Mouse (Mus musculus): ENCODE data around the gene Arid4a.

The Arid4a gene

DNA sequence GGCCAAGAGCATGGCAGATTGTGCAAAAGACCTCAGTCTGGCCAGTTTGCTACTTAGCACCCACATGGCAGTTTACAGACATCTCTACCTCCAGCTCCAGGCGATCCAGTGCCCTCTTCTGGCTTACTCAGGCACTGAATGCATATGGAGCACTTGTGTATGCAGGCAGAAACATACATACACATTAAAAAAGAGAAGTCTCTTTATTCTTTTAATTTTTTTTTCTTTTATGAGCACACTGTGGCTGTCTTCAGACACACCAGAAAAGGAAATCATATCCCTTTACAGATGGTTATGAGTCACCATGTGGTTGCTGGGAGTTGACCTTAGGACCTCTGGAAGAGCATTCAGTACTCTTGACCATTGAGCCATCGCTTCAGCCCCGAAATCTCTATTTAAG is 35.3 kb downstream of the Arid4a start:
- TF ChIP-seq CTCF (conservative IDR thresholded peaks at IDR 0.05; ENCODE audit: low read length) (peak; percentile 43), POU5F1 (IDR thresholded peaks at IDR 0.05; ENCODE audit: borderline replicate concordance, low read length) (no peak), NANOG (IDR thresholded peaks at IDR 0.05; ENCODE audit: borderline replicate concordance, low read length) (no peak)

GRCm38 (mm10) chr12:71052341-71052995 is 36.7 kb downstream of the Arid4a start:
- TF ChIP-seq POU5F1 (IDR thresholded peaks at IDR 0.05; ENCODE audit: borderline replicate concordance, low read length) (no peak), CTCF (conservative IDR thresholded peaks at IDR 0.05; ENCODE audit: low read length) (no peak), NANOG (IDR thresholded peaks at IDR 0.05; ENCODE audit: borderline replicate concordance, low read length) (no peak)
- H3K27me3 ChIP-seq (ENCODE audit: insufficient read depth, low read length), result no peaks in the 10 kb centered on the region
- peaks cover 28% of the 10 kb centered on the region for H3K36me3 ChIP-seq (ENCODE audit: insufficient read depth, low read length)
- H3K4me3 ChIP-seq (replicated peaks; ENCODE audit: low read length), result no peak overlapping the region
- peaks cover 36% of the 10 kb centered on the region for H3K4me1 ChIP-seq (replicated peaks; ENCODE audit: low read depth, low read length)
- no peaks in the 10 kb centered on the region for H3K9me3 ChIP-seq (ENCODE audit: low read length)

More for the DNA sequence above, 35.3 kb downstream of the Arid4a start:
- H3K27me3 ChIP-seq (ENCODE audit: insufficient read depth, low read length), result no peaks in the 10 kb centered on the region
- peaks cover 36% of the 10 kb centered on the region for H3K4me1 ChIP-seq (replicated peaks; ENCODE audit: low read depth, low read length)
- H3K36me3 ChIP-seq (ENCODE audit: insufficient read depth, low read length), result peaks cover 38% of the 10 kb centered on the region
- H3K9me3 ChIP-seq (ENCODE audit: low read length), result no peaks in the 10 kb centered on the region
- no peak overlapping the region for H3K4me3 ChIP-seq (replicated peaks; ENCODE audit: low read length)

DNA sequence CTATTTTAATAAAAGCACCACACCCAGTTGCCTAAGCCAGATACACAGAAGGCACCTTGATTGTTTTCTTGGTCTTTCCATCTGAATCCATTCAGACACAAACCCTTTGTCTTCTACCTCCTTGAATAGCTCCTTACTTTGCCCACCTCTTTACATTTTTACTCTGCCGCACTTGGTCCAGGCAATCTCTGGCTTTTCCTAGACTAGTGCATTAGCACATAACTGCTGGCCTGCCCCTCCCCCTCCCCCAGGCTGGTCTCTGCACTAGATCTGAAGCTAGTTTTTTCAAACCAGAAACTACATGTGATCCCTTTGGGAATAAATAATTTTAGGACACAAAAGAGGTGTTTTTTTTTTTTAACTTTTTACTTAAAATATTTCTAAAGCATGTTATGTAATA is 37.2 kb downstream of the Arid4a start:
- peaks cover 27% of the 10 kb centered on the region for H3K36me3 ChIP-seq (ENCODE audit: insufficient read depth, low read length)
- H3K27me3 ChIP-seq (ENCODE audit: insufficient read depth, low read length), result no peaks in the 10 kb centered on the region
- TF ChIP-seq NANOG (IDR thresholded peaks at IDR 0.05; ENCODE audit: borderline replicate concordance, low read length), result no peak
- no peak for TF ChIP-seq CTCF (conservative IDR thresholded peaks at IDR 0.05; ENCODE audit: low read length)
- no peak for TF ChIP-seq POU5F1 (IDR thresholded peaks at IDR 0.05; ENCODE audit: borderline replicate concordance, low read length)
- no peak overlapping the region for H3K4me3 ChIP-seq (replicated peaks; ENCODE audit: low read length)
- no peaks in the 10 kb centered on the region for H3K9me3 ChIP-seq (ENCODE audit: low read length)
- H3K4me1 ChIP-seq (replicated peaks; ENCODE audit: low read depth, low read length), result peaks cover 32% of the 10 kb centered on the region

DNA sequence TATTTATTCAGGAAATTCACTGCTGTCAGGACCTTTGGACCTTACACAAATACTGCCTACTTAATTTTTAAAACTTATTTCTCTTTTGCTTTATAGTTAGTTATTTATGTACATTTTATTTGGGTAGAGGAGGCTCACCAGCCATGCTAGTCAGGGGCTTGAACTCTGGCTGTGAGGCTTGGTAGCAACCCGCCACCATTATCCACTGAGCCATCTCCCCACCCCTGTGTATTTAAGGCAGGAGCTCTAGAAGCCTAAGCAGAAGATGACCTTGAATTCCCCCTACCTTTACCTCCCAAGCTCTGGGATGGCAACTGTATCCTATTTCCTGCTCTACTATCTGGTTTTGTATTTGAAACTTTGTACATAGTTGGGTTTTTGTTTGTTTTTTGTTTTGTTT is 37.7 kb downstream of the Arid4a start:
- peaks cover 23% of the 10 kb centered on the region for H3K36me3 ChIP-seq (ENCODE audit: insufficient read depth, low read length)
- H3K4me3 ChIP-seq (replicated peaks; ENCODE audit: low read length), result no peak overlapping the region
- TF ChIP-seq NANOG (IDR thresholded peaks at IDR 0.05; ENCODE audit: borderline replicate concordance, low read length) (no peak), CTCF (conservative IDR thresholded peaks at IDR 0.05; ENCODE audit: low read length) (no peak), POU5F1 (IDR thresholded peaks at IDR 0.05; ENCODE audit: borderline replicate concordance, low read length) (no peak)
- H3K9me3 ChIP-seq (ENCODE audit: low read length), result no peaks in the 10 kb centered on the region
- H3K27me3 ChIP-seq (ENCODE audit: insufficient read depth, low read length), result no peaks in the 10 kb centered on the region
- H3K4me1 ChIP-seq (replicated peaks; ENCODE audit: low read depth, low read length), result peaks cover 28% of the 10 kb centered on the region

GRCm38 (mm10) chr12:71055537-71055936 is 39.7 kb downstream of the Arid4a start:
- Histone ChIP-seq H3K27me3 (ENCODE audit: insufficient read depth, low read length) (no peaks in the 10 kb centered on the region), H3K36me3 (ENCODE audit: insufficient read depth, low read length) (peaks cover 23% of the 10 kb centered on the region), H3K4me1 (replicated peaks; ENCODE audit: low read depth, low read length) (peaks cover 25% of the 10 kb centered on the region), H3K4me3 (replicated peaks; ENCODE audit: low read length) (no peak overlapping the region), H3K9me3 (ENCODE audit: low read length) (no peaks in the 10 kb centered on the region)
- no peak for TF ChIP-seq CTCF (conservative IDR thresholded peaks at IDR 0.05; ENCODE audit: low read length)
- TF ChIP-seq NANOG (IDR thresholded peaks at IDR 0.05; ENCODE audit: borderline replicate concordance, low read length), result no peak
- no peak for TF ChIP-seq POU5F1 (IDR thresholded peaks at IDR 0.05; ENCODE audit: borderline replicate concordance, low read length)

DNA sequence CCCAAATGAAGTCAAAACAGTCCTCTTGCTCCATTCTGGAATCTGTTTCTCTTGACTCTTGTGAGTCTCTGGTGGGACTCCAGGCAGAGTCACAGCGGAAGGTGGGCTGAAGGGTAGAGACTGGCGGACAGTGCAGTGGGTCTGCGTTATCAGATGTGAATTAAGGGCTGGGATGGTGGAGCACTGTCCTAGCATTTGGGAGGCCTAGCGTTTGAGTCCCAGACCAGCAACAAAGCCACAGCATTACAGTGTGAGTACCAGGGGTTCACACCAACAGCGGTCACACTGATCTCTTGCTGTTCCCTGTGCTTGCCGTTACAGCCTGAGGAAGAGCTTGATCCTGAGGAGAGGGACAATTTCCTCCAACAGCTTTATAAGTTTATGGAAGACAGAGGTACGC is 44.0 kb downstream of the Arid4a start:
- Histone ChIP-seq H3K4me3 (replicated peaks; ENCODE audit: low read length) (no peak overlapping the region), H3K9me3 (ENCODE audit: low read length) (no peaks in the 10 kb centered on the region), H3K36me3 (ENCODE audit: insufficient read depth, low read length) (peaks cover 55% of the 10 kb centered on the region), H3K27me3 (ENCODE audit: insufficient read depth, low read length) (no peaks in the 10 kb centered on the region), H3K4me1 (replicated peaks; ENCODE audit: low read depth, low read length) (no peaks in the 10 kb centered on the region)
- TF ChIP-seq CTCF (conservative IDR thresholded peaks at IDR 0.05; ENCODE audit: low read length), result no peak
- TF ChIP-seq NANOG (IDR thresholded peaks at IDR 0.05; ENCODE audit: borderline replicate concordance, low read length), result no peak

DNA sequence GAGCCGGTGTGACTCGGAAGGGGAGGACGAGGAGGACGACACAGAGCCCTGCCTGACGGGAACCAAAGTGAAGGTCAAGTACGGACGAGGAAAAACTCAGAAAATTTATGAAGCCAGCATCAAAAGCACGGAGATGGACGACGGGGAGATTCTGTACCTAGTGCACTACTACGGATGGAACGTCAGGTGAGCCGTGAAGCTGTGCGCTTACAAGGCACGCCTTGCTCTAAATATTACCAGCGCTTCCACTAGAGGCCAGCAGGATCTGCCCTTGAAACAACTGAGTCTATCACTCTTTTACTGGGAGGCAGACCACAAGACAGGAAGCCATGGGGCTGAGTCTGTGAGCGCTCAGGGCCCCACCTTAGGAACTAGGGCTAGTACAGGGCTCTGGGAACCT is 54.1 kb downstream of the Arid4a start:
- TF ChIP-seq CTCF (conservative IDR thresholded peaks at IDR 0.05; ENCODE audit: low read length) (no peak), POU5F1 (IDR thresholded peaks at IDR 0.05; ENCODE audit: borderline replicate concordance, low read length) (no peak), NANOG (IDR thresholded peaks at IDR 0.05; ENCODE audit: borderline replicate concordance, low read length) (no peak)
- Histone ChIP-seq H3K4me3 (replicated peaks; ENCODE audit: low read length) (no peak overlapping the region), H3K9me3 (ENCODE audit: low read length) (no peaks in the 10 kb centered on the region), H3K4me1 (replicated peaks; ENCODE audit: low read depth, low read length) (peaks cover 3% of the 10 kb centered on the region; the same call in 1 of the 2 replicates), H3K36me3 (ENCODE audit: insufficient read depth, low read length) (peaks cover 84% of the 10 kb centered on the region), H3K27me3 (ENCODE audit: insufficient read depth, low read length) (no peaks in the 10 kb centered on the region)

GRCm38 (mm10) chr12:71072048-71072447 is 56.3 kb downstream of the Arid4a start:
- TF ChIP-seq NANOG (IDR thresholded peaks at IDR 0.05; ENCODE audit: borderline replicate concordance, low read length) (no peak), CTCF (conservative IDR thresholded peaks at IDR 0.05; ENCODE audit: low read length) (no peak), POU5F1 (IDR thresholded peaks at IDR 0.05; ENCODE audit: borderline replicate concordance, low read length) (no peak)
- peaks cover 90% of the 10 kb centered on the region for H3K36me3 ChIP-seq (ENCODE audit: insufficient read depth, low read length)
- H3K27me3 ChIP-seq (ENCODE audit: insufficient read depth, low read length), result no peaks in the 10 kb centered on the region
- no peaks in the 10 kb centered on the region for H3K9me3 ChIP-seq (ENCODE audit: low read length)
- H3K4me1 ChIP-seq (replicated peaks; ENCODE audit: low read depth, low read length), result peaks cover 3% of the 10 kb centered on the region; the same call in 1 of the 2 replicates
- no peak overlapping the region for H3K4me3 ChIP-seq (replicated peaks; ENCODE audit: low read length)

Measured in E14TG2a.4 (cell line).